Mouse (Mus musculus) liver, embryonic 14.5 days (tissue): ENCODE results near the gene Tspan3.

Experiments
- CTCF ChIP-seq: IDR thresholded peaks from 2 replicates; pipeline ENCODE4 v1.5.1; 2016; ENCODE audit warnings: antibody characterized with exemption, low read depth, control low read depth
- EP300 ChIP-seq: IDR thresholded peaks from 2 replicates; pipeline ENCODE4 v1.6.1; 2016; ENCODE audit warnings: antibody characterized with exemption, low read depth

- TF ChIP-seq CTCF (peak; percentile 98), EP300 (no peak)
Observed at GRCm38 (mm10) chr9:56118582-56118981, 46.7 kb downstream of the Tspan3 start.
